ENCODE assay signal across 8 mouse cellular contexts in genomic region chr17:33780431-33780830, GRCm38 (mm10). TPM values are rescaled to one million over a fixed set of nuclear protein-coding genes. Genes with fewer than 3 reads are reported as not detected.
DNase-seq lines count a peak whose midpoint lies in the region; ATAC-seq and TF ChIP-seq lines count a peak whose summit lies in the region.

No protein-coding gene starts in this region.

- H3K79me2 ChIP-seq in heart, adult 2 months (replicated peaks; ENCODE audit: control insufficient read depth, insufficient read depth, low read length), result no peaks in the 10 kb centered on the region

- peak overlapping the region; percentile 49; the same call in 1 of the 2 replicates for H3K9ac ChIP-seq in heart, adult 2 months (ENCODE audit: low read depth, low read length)
- H3K9ac ChIP-seq in limb, embryonic 13.5 days, result peak overlapping the region; percentile 72
- no peak overlapping the region; the same call in 1 of the 2 replicates for H3K9ac ChIP-seq in midbrain, embryonic 16.5 days (ENCODE audit: low read depth, low read length)

- intact Hi-C loops in heart, adult 2 months (cut with DNase I), result no loop called here
- intact Hi-C loops in heart, postnatal 25 days (cut with DNase I), result no loop called here
- intact Hi-C loops in heart, postnatal 36 days (cut with DNase I), result loop anchor here (2.0 kb wide), 1 partner anchor 18 kb away; no protein-coding TSS in a partner anchor

- no peak for TF ChIP-seq EP300 in heart, adult 2 months (IDR thresholded peaks at IDR 0.05; ENCODE audit: insufficient read depth, low read depth, low read length)

- DNase-seq in heart, adult 2 months, result peak; percentile 33 to 44
- DNase-seq in heart, postnatal 25 days (ENCODE audit: low spot score), result no peak
- DNase-seq in heart, postnatal 36 days, result peak; percentile 28 to 61
- no peak for DNase-seq in thymus, postnatal 4 days
- no peak for DNase-seq in embryo, embryonic 9.5 days (ENCODE audit: extremely low spot score)

- no peaks in the 10 kb centered on the region for H3K27me3 ChIP-seq in heart, adult 2 months (ENCODE audit: control insufficient read depth, insufficient read depth, low read length)
- H3K27me3 ChIP-seq in limb, embryonic 13.5 days, result no peaks in the 10 kb centered on the region
- no peaks in the 10 kb centered on the region for H3K27me3 ChIP-seq in midbrain, embryonic 16.5 days (ENCODE audit: control insufficient read depth, insufficient read depth, low read depth, low read length)

- TF ChIP-seq CTCF in heart, adult 2 months (IDR thresholded peaks at IDR 0.05), result no peak
- TF ChIP-seq CTCF in cortical plate, adult 2 months (IDR thresholded peaks at IDR 0.05; ENCODE audit: extremely low read depth, insufficient read depth, low read length), result no peak

- H3K4me2 ChIP-seq in limb, embryonic 13.5 days (replicated peaks), result peak overlapping the region; percentile 87
- peak overlapping the region; percentile 95 for H3K4me2 ChIP-seq in midbrain, embryonic 16.5 days (ENCODE audit: low read length)

- no peak for ATAC-seq in limb, embryonic 13.5 days (ENCODE audit: low FRiP score, low read depth)
- ATAC-seq in midbrain, embryonic 16.5 days, result no peak

- H3K27ac ChIP-seq in heart, adult 2 months, result peak overlapping the region; percentile 88
- H3K27ac ChIP-seq in cortical plate, adult 2 months (ENCODE audit: insufficient read depth, low read length), result no peak overlapping the region
- peak overlapping the region; percentile 94 for H3K27ac ChIP-seq in limb, embryonic 13.5 days
- H3K27ac ChIP-seq in midbrain, embryonic 16.5 days (ENCODE audit: low read length), result 0 out of 2 replicates have a peak overlapping the region, but pooled peaks have one; percentile 60

- H3K4me3 ChIP-seq in heart, adult 2 months, result peak overlapping the region; percentile 56
- peak overlapping the region; percentile 30 for H3K4me3 ChIP-seq in cortical plate, adult 2 months (ENCODE audit: insufficient read depth, low read length)
- H3K4me3 ChIP-seq in limb, embryonic 13.5 days, result peak overlapping the region; percentile 54
- H3K4me3 ChIP-seq in midbrain, embryonic 16.5 days (ENCODE audit: low read depth, low read length), result peak overlapping the region; percentile 50

- TF ChIP-seq POLR2A in heart, adult 2 months (IDR thresholded peaks at IDR 0.05; ENCODE audit: insufficient read depth, low read depth, low read length), result no peak
- TF ChIP-seq POLR2A in cortical plate, adult 2 months (IDR thresholded peaks at IDR 0.05; ENCODE audit: extremely low read depth, insufficient read depth, low read length), result no peak

- peaks cover 8% of the 10 kb centered on the region for H3K36me3 ChIP-seq in heart, adult 2 months (ENCODE audit: control insufficient read depth, insufficient read depth, low read length)
- peaks cover 30% of the 10 kb centered on the region for H3K36me3 ChIP-seq in limb, embryonic 13.5 days
- H3K36me3 ChIP-seq in midbrain, embryonic 16.5 days (ENCODE audit: control insufficient read depth, insufficient read depth, low read length), result no peaks in the 10 kb centered on the region

- 9% methylated on average over 5 of the region's 5 CpGs for WGBS in heart, adult 2 months
- WGBS in limb, embryonic 13.5 days, result 77% methylated on average over 5 of the region's 5 CpGs
- WGBS in midbrain, embryonic 16.5 days, result 88% methylated on average over 5 of the region's 5 CpGs

- H3K4me1 ChIP-seq in heart, adult 2 months (ENCODE audit: control insufficient read depth, insufficient read depth, low read length), result peaks cover 27% of the 10 kb centered on the region
- peaks cover 2% of the 10 kb centered on the region; the same call in 1 of the 2 replicates for H3K4me1 ChIP-seq in cortical plate, adult 2 months (ENCODE audit: control insufficient read depth, insufficient read depth, low read length)
- H3K4me1 ChIP-seq in limb, embryonic 13.5 days, result peaks cover 58% of the 10 kb centered on the region
- H3K4me1 ChIP-seq in midbrain, embryonic 16.5 days (ENCODE audit: control insufficient read depth, insufficient read depth, low read length), result peaks cover 12% of the 10 kb centered on the region; the same call in 1 of the 2 replicates

- no peaks in the 10 kb centered on the region for H3K9me3 ChIP-seq in limb, embryonic 13.5 days
- no peaks in the 10 kb centered on the region for H3K9me3 ChIP-seq in midbrain, embryonic 16.5 days (replicated peaks; ENCODE audit: control insufficient read depth, low read length, poor library complexity, severe bottlenecking)

RNA-seq across cellular contexts. Expression of gene Angptl4, which starts 1.2 kb away (rescaled TPM):
- 1 to 10 TPM; 4.7 to 7.2 TPM for total RNA-seq in heart, adult 2 months (2021)
- polyA plus RNA-seq in heart, adult 2 months (2012; rRNA removed), result 13.2 and 18.9 TPM in 2 replicates
- total RNA-seq in heart, postnatal 25 days (2021), result 10 to 100 TPM in 1 of 2 experiments, 1 to 10 TPM in 1; 8.4 to 21.7 TPM
- polyA plus RNA-seq in cortical plate, adult 2 months (2012; rRNA removed), result 2.4 and 2.9 TPM in 2 replicates
- total RNA-seq in heart, postnatal 36 days (2021), result 10 to 100 TPM; 18.2 to 58.8 TPM
- polyA plus RNA-seq in limb, embryonic 13.5 days (2015; fragmentation: Nextera tagmentation; extraction: Ambion mirVana), result 53.8 and 55.9 TPM in 2 replicates
- 16.8 and 17.4 TPM in 2 replicates for polyA plus RNA-seq in midbrain, embryonic 16.5 days (2015; fragmentation: Nextera tagmentation; extraction: Ambion mirVana)

RNA-seq across cellular contexts. Expression of gene Rab11b, which starts 20.1 kb away (rescaled TPM):
- total RNA-seq in heart, adult 2 months (2021), result 100 to 1,000 TPM; 238 to 272 TPM
- polyA plus RNA-seq in heart, adult 2 months (2012; rRNA removed), result 388 and 477 TPM in 2 replicates
- 100 to 1,000 TPM; 239 to 261 TPM for total RNA-seq in heart, postnatal 25 days (2021)
- 470 and 487 TPM in 2 replicates for polyA plus RNA-seq in cortical plate, adult 2 months (2012; rRNA removed)
- 100 to 1,000 TPM; 269 to 304 TPM for total RNA-seq in heart, postnatal 36 days (2021)
- polyA plus RNA-seq in limb, embryonic 13.5 days (2015; fragmentation: Nextera tagmentation; extraction: Ambion mirVana), result 325 and 332 TPM in 2 replicates
- 503 and 519 TPM in 2 replicates for polyA plus RNA-seq in midbrain, embryonic 16.5 days (2015; fragmentation: Nextera tagmentation; extraction: Ambion mirVana)

RNA-seq across cellular contexts. Expression of gene Kank3, which starts 29.9 kb away (rescaled TPM):
- 10 to 100 TPM; 54.6 to 61.0 TPM for total RNA-seq in heart, adult 2 months (2021)
- 139 and 168 TPM in 2 replicates for polyA plus RNA-seq in heart, adult 2 months (2012; rRNA removed)
- 10 to 100 TPM; 55.0 to 69.3 TPM for total RNA-seq in heart, postnatal 25 days (2021)
- polyA plus RNA-seq in cortical plate, adult 2 months (2012; rRNA removed), result 59.0 and 69.7 TPM in 2 replicates
- total RNA-seq in heart, postnatal 36 days (2021), result 10 to 100 TPM; 55.7 to 81.7 TPM
- 27.6 and 29.1 TPM in 2 replicates for polyA plus RNA-seq in limb, embryonic 13.5 days (2015; fragmentation: Nextera tagmentation; extraction: Ambion mirVana)
- 49.0 and 52.6 TPM in 2 replicates for polyA plus RNA-seq in midbrain, embryonic 16.5 days (2015; fragmentation: Nextera tagmentation; extraction: Ambion mirVana)

RNA-seq across cellular contexts. Expression of gene Rps28, which starts 43.9 kb away (rescaled TPM):
- 100 to 1,000 TPM; 683 to 757 TPM for total RNA-seq in heart, adult 2 months (2021)
- polyA plus RNA-seq in heart, adult 2 months (2012; rRNA removed), result 329 and 480 TPM in 2 replicates
- total RNA-seq in heart, postnatal 25 days (2021), result 100 to 1,000 TPM; 707 to 763 TPM
- polyA plus RNA-seq in cortical plate, adult 2 months (2012; rRNA removed), result 587 and 641 TPM in 2 replicates
- 100 to 1,000 TPM; 764 to 784 TPM for total RNA-seq in heart, postnatal 36 days (2021)
- polyA plus RNA-seq in limb, embryonic 13.5 days (2015; fragmentation: Nextera tagmentation; extraction: Ambion mirVana), result 962 and 978 TPM in 2 replicates
- polyA plus RNA-seq in midbrain, embryonic 16.5 days (2015; fragmentation: Nextera tagmentation; extraction: Ambion mirVana), result 407 and 416 TPM in 2 replicates

RNA-seq across cellular contexts. Expression of gene Ndufa7, which starts 43.9 kb away (rescaled TPM):
- 100 to 1,000 TPM; 609 to 707 TPM for total RNA-seq in heart, adult 2 months (2021)
- polyA plus RNA-seq in heart, adult 2 months (2012; rRNA removed), result 755 and 759 TPM in 2 replicates
- 100 to 1,000 TPM; 599 to 648 TPM for total RNA-seq in heart, postnatal 25 days (2021)
- 304 and 328 TPM in 2 replicates for polyA plus RNA-seq in cortical plate, adult 2 months (2012; rRNA removed)
- 100 to 1,000 TPM; 648 to 672 TPM for total RNA-seq in heart, postnatal 36 days (2021)
- polyA plus RNA-seq in limb, embryonic 13.5 days (2015; fragmentation: Nextera tagmentation; extraction: Ambion mirVana), result 454 and 498 TPM in 2 replicates
- 428 and 439 TPM in 2 replicates for polyA plus RNA-seq in midbrain, embryonic 16.5 days (2015; fragmentation: Nextera tagmentation; extraction: Ambion mirVana)

Comparison
In these comparisons a context has a peak if more than half of its experiments do, and no peak if none do; other contexts are left out.
1. DNase-seq: peak in heart, adult 2 months (2 of 2) and heart, postnatal 36 days (2 of 2); none in heart, postnatal 25 days (single experiment), thymus, postnatal 4 days (single experiment) and embryo, embryonic 9.5 days (single experiment).
2. Peak in every context shown above with its lines, with median percentiles within 50 percentile points of each other: H3K4me3 ChIP-seq.